Mouse (Mus musculus) CH12.LX (cell line): ENCODE data around the gene Tfap2a. TPM values are rescaled to one million over a fixed set of nuclear protein-coding genes. Genes with fewer than 3 reads are reported as not detected.

Source experiments
- DNase-seq: peaks from one replicate; pipeline ENCODE4 v3.0.0-alpha.2; 2013; ENCODE audit errors: extremely low read depth
- H3K27ac ChIP-seq: 2 replicates; pipeline ENCODE4 v1.5.1; 2012; ENCODE audit warnings: low read depth, mild to moderate bottlenecking, control low read depth, moderate library complexity; ENCODE audit not compliant: insufficient read depth
- H3K27me3 ChIP-seq: replicated peaks from 2 replicates; pipeline ENCODE3; 2012; ENCODE audit warnings: inconsistent platforms
- H3K36me3 ChIP-seq, 2 experiments: replicated peaks in 1 of 2; 2 replicates each; pipeline versions ENCODE3 to v1.6.1; 2012; ENCODE audit warnings: inconsistent platforms in 1 of 2, low read length in 1 of 2, mild to moderate bottlenecking in 1 of 2, mixed read lengths in 1 of 2, moderate library complexity in 1 of 2; ENCODE audit not compliant: control insufficient read depth in 1 of 2, insufficient read depth in 1 of 2
- H3K4me1 ChIP-seq, 2 experiments: 2 replicates each; pipeline ENCODE4 v1.6.1; 2012; ENCODE audit warnings: inconsistent platforms in 1 of 2, moderate library complexity in 1 of 2; ENCODE audit not compliant: insufficient read depth in 2 of 2, control insufficient read depth in 1 of 2
- H3K4me2 ChIP-seq: 2 replicates; pipeline ENCODE4 v1.6.1; 2012; ENCODE audit warnings: low read depth, mild to moderate bottlenecking, control low read depth; ENCODE audit not compliant: poor library complexity, insufficient read depth, severe bottlenecking
- H3K4me3 ChIP-seq, 3 experiments: fragments of 150-350 bp in 1 of 3; sonication (generic) in 1 of 3; replicated peaks in 1 of 3; 2 replicates each; pipeline versions ENCODE3 to v1.5.1; 2011 to 2012; ENCODE audit warnings: low read depth in 2 of 3, low read length in 2 of 3, mild to moderate bottlenecking in 2 of 3, moderate library complexity in 2 of 3, control low read depth in 1 of 3, improper control_type of control experiment in 1 of 3, inconsistent platforms in 1 of 3, mixed read lengths in 1 of 3; ENCODE audit not compliant: poor library complexity in 1 of 3
- H3K79me2 ChIP-seq: replicated peaks from 2 replicates; pipeline ENCODE4 v1.6.1; 2012; ENCODE audit warnings: mild to moderate bottlenecking, moderate library complexity; ENCODE audit not compliant: control insufficient read depth, poor library complexity, insufficient read depth, severe bottlenecking; ENCODE audit errors: extremely low read depth
- H3K9ac ChIP-seq: 2 replicates; pipeline ENCODE4 v1.6.1; 2012; ENCODE audit warnings: low read depth, mild to moderate bottlenecking, control low read depth, moderate library complexity; ENCODE audit not compliant: insufficient read depth
- H3K9me3 ChIP-seq: replicated peaks from 2 replicates; pipeline ENCODE3; 2012; ENCODE audit warnings: low read length, inconsistent platforms, mixed read lengths
- CHD1 ChIP-seq: IDR thresholded peaks from 2 replicates; pipeline ENCODE4 v1.6.1; 2012; ENCODE audit warnings: low read depth, low read length, improper control_type of control experiment, inconsistent platforms
- CHD2 ChIP-seq: IDR thresholded peaks from 2 replicates; pipeline ENCODE4 v1.6.1; 2011; ENCODE audit warnings: low read length, improper control_type of control experiment
- CTCF ChIP-seq, 2 experiments: IDR thresholded peaks in 1 of 2; conservative IDR thresholded peaks in 1 of 2; 2 replicates each; pipeline ENCODE4 v1.5.1; 2011 to 2012; ENCODE audit warnings: low read depth in 2 of 2, low read length in 2 of 2, improper control_type of control experiment in 1 of 2, inconsistent platforms in 1 of 2, mild to moderate bottlenecking in 1 of 2, moderate library complexity in 1 of 2
- E2F4 ChIP-seq: IDR thresholded peaks from 2 replicates; pipeline ENCODE4 v1.6.1; 2011; ENCODE audit warnings: low read depth, low read length, improper control_type of control experiment; ENCODE audit not compliant: insufficient replicate concordance
- ETS1 ChIP-seq: conservative IDR thresholded peaks from 2 replicates; pipeline ENCODE4 v1.6.1; 2012; ENCODE audit warnings: low read depth, mild to moderate bottlenecking, inconsistent platforms, low read length, improper control_type of control experiment, moderate library complexity
- HCFC1 ChIP-seq: IDR thresholded peaks from 2 replicates; pipeline ENCODE4 v1.6.1; 2012; ENCODE audit warnings: low read depth, mild to moderate bottlenecking, inconsistent platforms, low read length, improper control_type of control experiment
- IRF4 ChIP-seq: IDR thresholded peaks from 2 replicates; pipeline ENCODE4 v1.6.1; 2014; ENCODE audit warnings: low read depth, mild to moderate bottlenecking, inconsistent platforms, low read length, improper control_type of control experiment
- JUND ChIP-seq: conservative IDR thresholded peaks from 2 replicates; pipeline ENCODE4 v1.6.1; 2011; ENCODE audit warnings: low read depth, low read length, improper control_type of control experiment
- KAT2A ChIP-seq: IDR thresholded peaks from 2 replicates; pipeline ENCODE4 v1.6.1; 2012; ENCODE audit warnings: low read length, improper control_type of control experiment, inconsistent platforms; ENCODE audit not compliant: insufficient replicate concordance
- MEF2A ChIP-seq: IDR thresholded peaks from 2 replicates; pipeline ENCODE4 v1.6.1; 2014; ENCODE audit warnings: low read depth, mild to moderate bottlenecking, inconsistent platforms, low read length, improper control_type of control experiment, borderline replicate concordance
- MXI1 ChIP-seq: IDR thresholded peaks from 2 replicates; pipeline ENCODE4 v1.6.1; 2011; ENCODE audit warnings: mild to moderate bottlenecking, low read depth, low read length, improper control_type of control experiment
- MYC ChIP-seq: IDR thresholded peaks from 2 replicates; pipeline ENCODE4 v1.6.1; 2011; ENCODE audit warnings: low read depth, mild to moderate bottlenecking, improper control_type of control experiment, low read length
- NELFE ChIP-seq: IDR thresholded peaks from 2 replicates; pipeline ENCODE4 v1.6.1; 2011; ENCODE audit warnings: low read depth, low read length, improper control_type of control experiment
- NRF1 ChIP-seq: IDR thresholded peaks from 2 replicates; pipeline ENCODE4 v1.6.1; 2014; ENCODE audit warnings: low read depth, mild to moderate bottlenecking, inconsistent platforms, low read length, improper control_type of control experiment, moderate library complexity
- POLR2A ChIP-seq: IDR thresholded peaks from 2 replicates; pipeline ENCODE4 v1.6.1; 2011; ENCODE audit warnings: low read depth, mild to moderate bottlenecking, improper control_type of control experiment, low read length
- POLR2AphosphoS2 ChIP-seq: IDR thresholded peaks from 2 replicates; pipeline ENCODE4 v1.6.1; 2011; ENCODE audit warnings: low read depth, low read length, improper control_type of control experiment
- RCOR1 ChIP-seq: conservative IDR thresholded peaks from 2 replicates; pipeline ENCODE4 v1.6.1; 2012; ENCODE audit warnings: low read depth, mild to moderate bottlenecking, inconsistent platforms, low read length, improper control_type of control experiment
- SIN3A ChIP-seq: IDR thresholded peaks from 2 replicates; pipeline ENCODE4 v1.6.1; 2012; ENCODE audit warnings: low read length, improper control_type of control experiment, inconsistent platforms
- SMC3 ChIP-seq: IDR thresholded peaks from 2 replicates; pipeline ENCODE4 v1.6.1; 2011; ENCODE audit warnings: low read depth, low read length, improper control_type of control experiment
- TCF12 ChIP-seq: IDR thresholded peaks from 2 replicates; pipeline ENCODE4 v1.6.1; 2014; ENCODE audit warnings: low read depth, mild to moderate bottlenecking, inconsistent platforms, low read length, improper control_type of control experiment
- USF2 ChIP-seq: conservative IDR thresholded peaks from 2 replicates; pipeline ENCODE4 v1.6.1; 2011; ENCODE audit warnings: low read depth, low read length, improper control_type of control experiment
- ZC3H11A ChIP-seq: IDR thresholded peaks from 2 replicates; pipeline ENCODE4 v1.6.1; 2012; ENCODE audit warnings: low read depth, mild to moderate bottlenecking, inconsistent platforms, low read length, improper control_type of control experiment
- dilution Hi-C: fragments of 300-500 bp; cut with MboI; formaldehyde crosslinking; loops from 2 replicates; pipeline ENCODE4 v1.14.3; 2020; ENCODE audit warnings: low sequenced_read_pairs; ENCODE audit not compliant: extremely low pct_unique_long_range_greater_than_20kb, extremely low pct_ligation_motif_present
- in situ Hi-C: fragments of 300-500 bp; cut with MboI; formaldehyde crosslinking; loops from 3 replicates; pipeline ENCODE4 v1.14.3; 2019; ENCODE audit warnings: low sequenced_read_pairs, low pct_ligation_motif_present, low pct_unique_long_range_greater_than_20kb, mixed read lengths
- polyA plus RNA-seq: library from polyadenylated mRNA; unstranded; fragments of >175 nt; gene quantifications from 2 replicates; pipeline ENCODE4 v1.2.1, GENCODE M21; 2012; ENCODE audit warnings: low read depth; ENCODE audit not compliant: insufficient read length
- total RNA-seq, 2 experiments: library from RNA; depleted of rRNA; stranded (reverse); fragments of 300-350 nt in 1 of 2; fragments of >200 nt in 1 of 2; gene quantifications; 2 replicates each; pipeline ENCODE4 v1.2.3; 2012 to 2014

The Tfap2a gene
- total and polyA plus RNA-seq, 3 experiments: not detected

DNA sequence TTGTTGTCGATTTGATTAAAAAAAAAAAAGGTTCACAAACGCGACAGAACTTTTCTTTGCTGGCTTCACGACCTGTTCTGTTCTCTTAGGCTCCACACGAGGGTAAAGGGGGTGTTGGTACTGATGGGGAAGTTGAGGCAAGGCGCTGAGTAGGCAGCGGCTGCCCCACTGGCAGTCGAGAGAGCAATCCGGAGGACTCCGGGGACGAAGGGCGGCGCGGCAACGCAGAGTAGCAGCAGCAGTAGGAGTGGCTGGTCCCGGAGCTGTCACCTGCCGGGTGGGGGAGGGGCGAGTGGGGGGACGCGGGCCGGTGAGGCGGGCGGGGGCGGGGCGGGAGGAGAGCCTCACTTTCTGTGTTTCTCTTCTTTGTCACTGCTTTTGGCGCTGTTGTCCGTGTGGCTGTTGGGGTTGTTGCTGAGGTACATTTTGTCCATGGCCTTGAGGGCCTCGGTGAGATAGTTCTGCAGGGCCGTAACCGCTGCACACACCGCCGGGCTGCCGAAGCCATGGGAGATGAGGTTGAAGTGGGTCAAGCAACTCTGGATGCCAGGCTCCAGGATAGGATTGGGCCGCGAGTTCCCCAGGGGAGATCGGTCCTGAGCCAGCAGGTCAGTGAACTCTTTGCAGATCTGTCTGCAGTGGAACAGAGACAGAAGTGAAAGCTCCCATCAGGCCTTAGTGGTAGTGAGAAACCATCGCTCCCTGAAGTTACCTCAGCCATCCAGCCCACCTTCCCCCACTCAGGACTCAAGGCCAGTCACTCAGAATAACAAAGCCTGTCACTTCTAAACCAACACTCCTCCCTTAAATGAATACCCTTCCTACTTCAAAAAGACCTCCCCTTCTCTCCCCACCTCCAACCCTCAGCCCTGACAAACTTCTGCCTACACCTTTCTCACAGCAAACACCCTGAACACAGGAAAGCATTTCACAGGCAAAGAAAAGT lies 21.1 kb downstream of the Tfap2a start:
- no peaks in the 10 kb centered on the region for H3K27me3 ChIP-seq
- H3K4me2 ChIP-seq: no peak overlapping the region
- no peak for TF ChIP-seq MYC
- TF ChIP-seq KAT2A: no peak
- no peak for TF ChIP-seq MXI1
- TF ChIP-seq JUND: no peak
- TF ChIP-seq POLR2AphosphoS2: no peak
- TF ChIP-seq NRF1: no peak
- TF ChIP-seq IRF4: no peak
- TF ChIP-seq HCFC1: no peak
- TF ChIP-seq CHD2: no peak
- no peak for TF ChIP-seq CTCF (conservative IDR thresholded peaks at IDR 0.05 in 1 of 2, IDR thresholded peaks at IDR 0.05 in 1 of 2; ENCODE audit: low read depth in 2 of 2, low read length in 2 of 2)
- TF ChIP-seq SMC3: no peak
- TF ChIP-seq NELFE: no peak
- no peak for TF ChIP-seq E2F4
- TF ChIP-seq SIN3A: no peak
- TF ChIP-seq CHD1: no peak
- TF ChIP-seq USF2: no peak
- TF ChIP-seq ZC3H11A: no peak
- TF ChIP-seq MEF2A: no peak
- no peak overlapping the region for H3K4me3 ChIP-seq
- H3K4me1 ChIP-seq: peaks cover 0 to 3% of the 10 kb centered on the region in 2 experiments; a peak in 1 of 4 replicates
- H3K9me3 ChIP-seq: no peaks in the 10 kb centered on the region
- no peaks in the 10 kb centered on the region for H3K79me2 ChIP-seq
- no peaks in the 10 kb centered on the region for H3K36me3 ChIP-seq
- no peak for DNase-seq
- no peak overlapping the region for H3K27ac ChIP-seq
- dilution Hi-C loops (no loop called here), in situ Hi-C loops (no loop called here)
- H3K9ac ChIP-seq: no peak overlapping the region

DNA sequence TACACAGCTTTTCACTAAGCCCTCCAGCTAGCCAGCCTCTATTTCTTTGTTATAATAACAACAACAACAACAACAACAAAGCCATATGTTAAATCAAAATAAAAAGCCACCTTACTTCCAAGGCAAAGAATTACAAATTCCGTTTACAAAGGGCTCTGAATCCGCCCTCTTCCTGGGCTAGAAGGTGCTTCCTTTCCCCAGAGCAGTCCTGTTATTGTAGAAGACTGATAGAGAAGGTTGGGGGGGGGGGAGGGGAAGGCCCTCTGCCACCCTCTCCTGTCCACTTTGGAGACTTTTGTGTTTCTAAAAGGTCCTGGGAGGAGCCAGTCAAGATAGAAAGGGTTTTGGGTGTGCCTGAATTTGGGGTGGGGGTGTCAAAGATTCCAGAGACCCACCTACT lies 23.6 kb downstream of the Tfap2a start:
- H3K36me3 ChIP-seq: no peaks in the 10 kb centered on the region
- TF ChIP-seq NRF1 (no peak), TCF12 (no peak), CHD1 (no peak), POLR2A (no peak), JUND (no peak), ETS1 (no peak), RCOR1 (no peak), SMC3 (no peak)
- peaks cover 0 to 3% of the 10 kb centered on the region in 2 experiments; a peak in 1 of 4 replicates for H3K4me1 ChIP-seq
- in situ Hi-C loops (no loop called here), dilution Hi-C loops (no loop called here)
- H3K4me3 ChIP-seq: no peak overlapping the region
- H3K27ac ChIP-seq: no peak overlapping the region
- H3K9me3 ChIP-seq: no peaks in the 10 kb centered on the region
- H3K79me2 ChIP-seq: no peaks in the 10 kb centered on the region
- no peak overlapping the region for H3K9ac ChIP-seq
- H3K27me3 ChIP-seq: no peaks in the 10 kb centered on the region
- no peak for DNase-seq
- no peak overlapping the region for H3K4me2 ChIP-seq
